Mouse (Mus musculus) thymus, adult 2 months (tissue): ENCODE data around the gene Cdipt. TPM values are rescaled to one million over a fixed set of nuclear protein-coding genes. Genes with fewer than 3 reads are reported as not detected.
A peak's percentile ranks its signal among the peaks of the same experiment; 100 is the strongest.

Experiments used
- DNase-seq: peaks from one replicate; pipeline ENCODE4 v3.0.0; 2021
- H3K27ac ChIP-seq: fragments of 200-500 bp; 2 replicates; pipeline ENCODE4 v1.5.1; 2012; ENCODE audit warnings: low read length, control low read depth; ENCODE audit not compliant: control insufficient read depth, insufficient read depth
- H3K27me3 ChIP-seq: fragments of 200-500 bp; 2 replicates; pipeline ENCODE4 v1.6.1; 2012; ENCODE audit warnings: mild to moderate bottlenecking, low read length, moderate library complexity, mixed read lengths; ENCODE audit not compliant: control insufficient read depth, insufficient read depth
- H3K36me3 ChIP-seq: fragments of 200-500 bp; 2 replicates; pipeline ENCODE4 v1.6.1; 2012; ENCODE audit warnings: mild to moderate bottlenecking, low read length, moderate library complexity; ENCODE audit not compliant: control insufficient read depth, insufficient read depth
- H3K4me1 ChIP-seq: fragments of 200-500 bp; replicated peaks from 2 replicates; pipeline ENCODE4 v1.6.1; 2012; ENCODE audit warnings: low read length; ENCODE audit not compliant: control insufficient read depth, insufficient read depth
- H3K4me3 ChIP-seq: fragments of 200-500 bp; 2 replicates; pipeline ENCODE4 v1.5.1; 2012; ENCODE audit warnings: mild to moderate bottlenecking, low read length, control low read depth, moderate library complexity; ENCODE audit not compliant: control insufficient read depth, insufficient read depth
- CTCF ChIP-seq: fragments of 200-500 bp; IDR thresholded peaks from 2 replicates; pipeline ENCODE4 v1.5.1; 2012; ENCODE audit warnings: mild to moderate bottlenecking, control low read depth, low read length, moderate library complexity, borderline replicate concordance; ENCODE audit not compliant: control insufficient read depth, poor library complexity, insufficient read depth; ENCODE audit errors: extremely low read depth
- POLR2A ChIP-seq: fragments of 200-500 bp; IDR thresholded peaks from 2 replicates; pipeline ENCODE4 v1.6.1; 2012; ENCODE audit warnings: mild to moderate bottlenecking, low read length, control low read depth, moderate library complexity; ENCODE audit not compliant: control insufficient read depth, poor library complexity, insufficient read depth; ENCODE audit errors: extremely low read depth
- WGBS: fragments of 180-500 bp; shearing (Covaris S2); methylation state at CpG from one replicate; pipeline ENCODE4 v1.1.7; 2018; 5-methylcytosine and 5-hydroxymethylcytosine counted together
- polyA plus RNA-seq: library from polyadenylated mRNA; depleted of rRNA; stranded (reverse); fragments of >200 nt; gene quantifications from 2 replicates; pipeline ENCODE4 v1.2.3, GENCODE M21; 2012

Cdipt gene
- polyA plus RNA-seq, 1 experiment, result 294 TPM

DNA sequence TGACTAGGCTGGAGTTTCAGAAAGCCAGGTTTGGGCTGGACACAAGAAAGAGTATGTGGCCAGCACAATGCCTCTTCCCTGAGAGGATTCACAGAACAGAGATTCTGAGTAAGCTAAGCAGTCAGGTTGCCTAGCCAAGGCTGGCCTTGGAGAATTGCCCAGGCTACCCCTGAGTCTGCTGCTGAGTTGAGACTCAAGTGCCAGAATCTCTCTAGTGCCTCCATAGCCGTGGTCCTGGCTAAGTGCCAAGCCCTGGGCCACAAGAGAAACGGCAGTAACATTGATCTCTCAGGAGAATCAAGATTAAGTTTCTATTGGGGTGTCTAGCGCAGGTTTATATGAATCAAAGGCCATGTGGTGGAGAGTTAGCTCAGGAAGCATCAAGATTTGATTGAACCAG lies 10.1 kb upstream of the Cdipt start:
- 31% methylated on average over 3 of the region's 3 CpGs for WGBS
- no peak for DNase-seq
- TF ChIP-seq POLR2A, result no peak
- no peaks in the 10 kb centered on the region for H3K4me1 ChIP-seq
- H3K36me3 ChIP-seq, result no peaks in the 10 kb centered on the region
- no peaks in the 10 kb centered on the region for H3K27me3 ChIP-seq
- no peak overlapping the region for H3K27ac ChIP-seq
- no peak overlapping the region for H3K4me3 ChIP-seq

DNA sequence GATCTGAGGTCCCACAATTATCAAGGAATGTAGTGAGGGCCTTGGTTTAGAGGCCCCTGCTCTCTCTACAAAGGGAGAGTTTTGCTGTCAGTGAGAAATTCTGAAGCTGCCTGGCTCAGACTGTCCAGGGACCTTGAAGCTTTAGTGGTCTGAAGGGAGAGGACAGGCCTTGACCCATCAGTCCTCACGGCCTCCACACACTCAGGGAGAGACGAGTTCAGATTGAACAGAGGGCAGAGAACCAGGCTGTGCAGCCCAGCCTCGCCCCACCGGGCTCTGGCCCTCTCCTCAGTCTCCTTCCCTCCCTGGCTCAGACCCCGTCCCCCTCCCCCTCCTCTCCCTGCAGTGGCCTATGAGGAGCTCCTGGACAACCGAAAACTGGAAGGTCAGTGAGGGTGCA lies 8.4 kb upstream of the Cdipt start:
- 91% methylated on average over 6 of the region's 6 CpGs for WGBS
- TF ChIP-seq POLR2A (no peak), CTCF (no peak)
- no peak for DNase-seq

DNA sequence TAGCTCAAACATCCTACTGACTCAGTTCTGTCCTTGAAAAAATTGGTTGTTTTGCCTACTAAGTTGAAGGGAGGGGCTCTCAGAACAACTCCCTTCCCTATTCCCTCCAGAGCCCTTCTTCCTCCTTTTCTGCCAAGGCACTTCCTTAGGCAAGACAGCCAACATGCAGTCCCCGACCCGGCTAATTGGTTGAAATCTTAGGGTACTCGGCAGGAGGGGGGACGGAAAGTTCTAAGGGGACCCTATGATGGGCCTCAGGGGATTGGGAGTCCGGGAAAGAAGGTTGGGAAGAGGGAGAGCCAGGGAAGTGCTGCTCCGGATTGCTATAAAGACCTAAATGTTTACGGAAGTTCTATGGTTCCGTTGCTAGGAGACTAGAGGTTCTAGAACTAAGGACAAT lies 221 bp upstream of the Cdipt start:
- WGBS, result 5% methylated on average over 8 of the region's 8 CpGs
- H3K4me1 ChIP-seq, result peaks cover 22% of the 10 kb centered on the region
- no peak for DNase-seq

More for the DNA sequence above, 8.4 kb upstream of the Cdipt start:
- Histone ChIP-seq H3K27me3 (no peaks in the 10 kb centered on the region), H3K36me3 (no peaks in the 10 kb centered on the region), H3K4me1 (no peaks in the 10 kb centered on the region), H3K27ac (no peak overlapping the region), H3K4me3 (no peak overlapping the region)

DNA sequence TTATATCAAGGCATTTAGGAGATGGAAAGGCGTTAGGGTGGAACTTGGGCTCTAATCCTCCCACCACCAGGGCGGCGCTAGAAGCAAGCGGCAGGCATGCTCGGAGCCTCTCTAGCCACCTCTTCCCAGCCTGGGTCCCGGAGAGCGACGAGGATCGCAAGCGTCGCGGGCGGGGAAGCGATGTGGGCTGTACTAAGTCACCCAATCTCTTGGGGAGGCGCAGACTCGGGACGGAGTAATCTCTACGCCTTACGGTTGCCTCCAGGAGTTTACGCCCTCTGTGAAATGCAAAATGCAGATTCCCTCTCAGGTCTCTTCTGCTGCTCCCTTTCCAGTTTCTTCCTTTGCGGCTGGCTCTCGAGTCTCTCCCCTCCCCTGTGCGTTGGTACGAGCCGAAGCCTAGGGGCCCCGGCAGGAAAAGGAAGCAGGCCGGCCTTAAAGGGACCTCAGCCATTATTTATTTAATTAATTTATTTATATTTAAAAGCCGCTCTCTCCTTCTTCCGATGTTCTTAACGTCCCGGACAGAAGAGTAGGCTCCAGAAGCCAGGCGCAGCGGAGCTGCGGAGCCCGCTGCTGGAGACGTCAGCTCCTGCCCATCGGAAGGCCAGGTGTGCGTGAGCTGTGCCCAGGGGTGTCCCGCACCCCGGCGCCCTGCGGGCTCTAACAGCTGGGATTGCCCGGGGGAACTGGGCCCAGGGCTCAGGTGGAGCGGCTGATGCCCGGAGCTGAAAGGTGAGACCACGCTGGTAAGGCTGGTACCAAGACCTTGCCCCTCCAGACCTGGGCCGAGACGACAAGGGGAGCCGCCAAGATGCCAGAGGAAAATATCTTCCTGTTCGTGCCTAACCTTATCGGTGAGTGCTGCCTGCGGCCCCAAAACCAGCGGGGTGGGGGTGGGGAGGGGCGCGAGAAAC lies 494 bp downstream of the Cdipt start, which contains the start of gene Cdiptos:
TSS of gene Cdiptos (minus strand) at position 149 of the 917 bp plus-strand sequence.
- Histone ChIP-seq H3K27ac (peak within 1 kb of the TSS; percentile 83), H3K36me3 (peaks cover 23% of the 10 kb centered on the region), H3K4me1 (peaks cover 22% of the 10 kb centered on the region), H3K4me3 (peak within 1 kb of the TSS; percentile 99), H3K27me3 (no peaks in the 10 kb centered on the region)
- TF ChIP-seq CTCF, result peak; percentile 98
- TF ChIP-seq POLR2A, result no peak
- peak; percentile 94 for DNase-seq
- under 1% methylated on average over 55 of the region's 55 CpGs for WGBS

More for the DNA sequence above, 221 bp upstream of the Cdipt start:
- Histone ChIP-seq H3K27ac (no peak overlapping the region), H3K36me3 (peaks cover 23% of the 10 kb centered on the region), H3K27me3 (no peaks in the 10 kb centered on the region), H3K4me3 (no peak overlapping the region)
- TF ChIP-seq POLR2A (0 out of 2 replicates have a peak, but pooled peaks have one; percentile 9), CTCF (no peak)

DNA sequence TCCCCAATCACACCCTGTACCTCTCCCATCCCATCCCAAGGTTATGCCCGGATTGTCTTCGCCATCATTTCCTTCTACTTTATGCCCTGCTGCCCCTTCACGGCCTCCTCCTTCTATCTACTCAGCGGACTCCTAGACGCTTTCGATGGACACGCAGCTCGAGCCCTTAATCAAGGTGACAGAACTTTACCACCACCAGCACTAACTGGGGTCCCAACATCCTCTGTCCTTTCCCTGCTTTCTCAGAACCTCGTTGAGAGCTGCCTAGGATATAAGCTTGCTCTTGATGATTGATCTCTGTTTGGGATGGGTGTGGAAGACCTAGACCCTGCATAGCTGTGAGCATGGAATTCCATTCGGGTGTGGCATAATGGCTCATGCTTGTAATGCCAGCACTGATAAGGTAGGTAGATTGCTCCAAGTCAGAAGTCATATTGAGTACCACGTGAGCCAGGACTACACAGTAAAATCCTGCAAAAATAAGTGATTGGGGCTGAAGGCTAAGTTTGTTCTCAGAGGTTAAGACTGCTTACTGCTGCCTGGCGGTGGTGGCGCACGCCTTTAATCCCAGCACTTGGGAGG lies 1.3 kb downstream of the Cdipt start:
- DNase-seq, result no peak
- WGBS, result 29% methylated on average over 14 of the region's 14 CpGs
- Histone ChIP-seq H3K36me3 (peaks cover 23% of the 10 kb centered on the region), H3K27me3 (no peaks in the 10 kb centered on the region), H3K4me3 (peak overlapping the region; percentile 99), H3K27ac (peak overlapping the region; percentile 83; the same call in 1 of the 2 replicates), H3K4me1 (peaks cover 22% of the 10 kb centered on the region)
- no peak for TF ChIP-seq CTCF
- no peak for TF ChIP-seq POLR2A

DNA sequence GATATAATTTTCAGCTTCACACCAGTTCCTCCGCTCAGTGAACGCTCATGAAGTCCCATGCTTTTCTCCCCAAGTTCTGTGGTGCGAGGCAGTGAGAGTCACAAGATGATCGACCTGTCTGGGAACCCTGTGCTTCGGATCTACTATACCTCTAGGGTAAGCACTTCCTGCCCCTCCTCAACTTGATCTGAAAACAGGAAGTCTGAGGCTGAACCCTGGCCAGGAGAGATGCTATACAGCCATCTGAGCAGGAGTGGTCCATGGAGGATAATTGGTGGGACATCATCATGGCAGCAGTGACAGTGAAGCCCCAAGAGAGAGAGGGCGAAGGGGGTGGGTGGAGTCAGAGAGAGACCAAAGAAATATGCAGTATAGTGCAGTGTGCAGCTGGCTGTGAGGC lies 3.1 kb downstream of the Cdipt start:
- WGBS, result 77% methylated on average over 6 of the region's 6 CpGs
- peak overlapping the region; percentile 46; the same call in 1 of the 2 replicates for H3K27ac ChIP-seq
- TF ChIP-seq CTCF (no peak), POLR2A (no peak)

DNA sequence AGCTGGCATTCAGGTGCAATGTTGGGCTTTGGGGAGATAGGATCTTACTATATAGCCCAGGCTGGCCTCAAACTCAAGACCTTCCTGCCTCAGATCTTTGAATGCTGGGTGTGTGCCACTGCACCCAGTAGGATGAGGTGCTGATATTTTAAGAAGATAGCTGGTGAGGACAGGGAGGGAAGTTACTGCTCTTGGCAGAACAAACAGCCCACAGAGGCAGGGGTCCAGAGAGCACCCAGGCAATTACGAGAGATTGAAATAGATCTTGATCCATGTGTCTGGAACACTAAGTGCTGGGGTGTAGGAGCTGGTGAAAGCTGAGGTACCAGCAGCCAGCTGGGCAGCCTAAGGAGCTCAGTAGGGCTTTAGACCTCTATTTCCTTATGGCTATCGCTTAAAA lies 5.9 kb downstream of the Cdipt start:
- no peak overlapping the region for H3K27ac ChIP-seq
- WGBS, result 98% methylated on average over 2 of the region's 2 CpGs
- no peaks in the 10 kb centered on the region for H3K27me3 ChIP-seq
- TF ChIP-seq POLR2A (no peak), CTCF (no peak)
- peaks cover 23% of the 10 kb centered on the region for H3K36me3 ChIP-seq
- no peak for DNase-seq
- H3K4me3 ChIP-seq, result no peak overlapping the region
- peaks cover 20% of the 10 kb centered on the region for H3K4me1 ChIP-seq

More for the DNA sequence above, 3.1 kb downstream of the Cdipt start:
- Histone ChIP-seq H3K27me3 (no peaks in the 10 kb centered on the region), H3K36me3 (peaks cover 23% of the 10 kb centered on the region), H3K4me3 (no peak overlapping the region), H3K4me1 (peaks cover 22% of the 10 kb centered on the region)
- DNase-seq, result peak; percentile 22
